Mouse (Mus musculus): Measurements from ENCODE around the gene Nckap5l. TPM values are rescaled to one million over a fixed set of nuclear protein-coding genes. Genes with fewer than 3 reads are reported as not detected.

Nckap5l gene
- polyA plus RNA-seq, 1 experiment from 2014 or later: 9.5 TPM

DNA sequence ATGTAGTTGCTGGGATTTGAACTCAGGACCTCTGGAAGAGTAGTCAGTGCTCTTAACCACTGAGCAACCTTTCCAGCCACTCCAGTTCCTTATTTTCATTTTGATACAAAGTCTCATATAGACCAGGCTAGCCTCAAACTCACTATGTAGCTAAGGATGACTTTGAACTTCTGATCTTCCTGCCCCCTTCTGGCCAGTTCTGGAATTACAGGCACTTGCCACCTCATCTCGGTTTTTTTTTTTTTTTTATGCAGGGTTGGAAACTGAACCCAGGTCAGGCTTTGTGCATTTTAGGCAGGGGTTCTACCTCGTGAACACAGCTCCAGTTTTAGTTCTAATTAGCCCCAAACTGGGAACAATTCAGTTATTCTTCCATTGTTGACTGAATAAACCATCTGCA is 41.8 kb downstream of the Nckap5l start:
- H3K27me3 ChIP-seq (ENCODE audit: control insufficient read depth, insufficient read depth, low read depth, low read length): no peaks in the 10 kb centered on the region
- peaks cover 19% of the 10 kb centered on the region for H3K4me1 ChIP-seq (replicated peaks; ENCODE audit: control insufficient read depth, insufficient read depth, low read length)
- no peak overlapping the region for H3K9ac ChIP-seq (ENCODE audit: low read length)
- no peak for ATAC-seq (ENCODE audit: low read depth)
- 19% methylated on average over 2 of the region's 2 CpGs for WGBS
- no peak overlapping the region for H3K27ac ChIP-seq (ENCODE audit: low read length)
- no peak overlapping the region for H3K4me2 ChIP-seq (ENCODE audit: low read depth, low read length)
- no peaks in the 10 kb centered on the region for H3K9me3 ChIP-seq (ENCODE audit: control insufficient read depth, low read length)
- H3K36me3 ChIP-seq (ENCODE audit: control insufficient read depth, insufficient read depth, low read length): no peaks in the 10 kb centered on the region
- H3K4me3 ChIP-seq (ENCODE audit: low read length): no peak overlapping the region

DNA sequence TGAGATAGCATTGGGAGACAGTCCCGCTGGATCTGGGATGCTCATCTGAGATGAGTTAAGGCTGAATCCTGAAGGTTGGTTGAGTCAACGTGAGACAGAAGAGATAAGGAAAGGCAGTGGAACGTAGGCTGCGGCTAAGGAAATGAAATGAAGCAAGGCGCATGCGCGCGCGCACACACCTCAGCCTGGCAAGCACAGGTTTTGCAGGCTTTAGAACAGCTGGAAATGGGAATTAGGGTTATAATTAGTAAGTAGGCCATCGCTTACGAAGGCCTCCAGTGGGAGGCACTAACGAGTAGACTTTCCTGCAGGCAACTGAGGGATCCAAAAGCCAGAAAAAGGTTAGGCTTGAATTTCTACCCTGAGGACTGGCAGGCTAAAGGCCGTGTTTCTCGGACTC is 45.8 kb downstream of the Nckap5l start:
- no peak for ATAC-seq (ENCODE audit: low read depth)
- no peak overlapping the region for H3K4me3 ChIP-seq (ENCODE audit: low read length)
- 52% methylated on average over 14 of the region's 14 CpGs for WGBS
- no peak overlapping the region for H3K27ac ChIP-seq (ENCODE audit: low read length)
- H3K9me3 ChIP-seq (ENCODE audit: control insufficient read depth, low read length): no peaks in the 10 kb centered on the region
- H3K27me3 ChIP-seq (ENCODE audit: control insufficient read depth, insufficient read depth, low read depth, low read length): no peaks in the 10 kb centered on the region
- H3K9ac ChIP-seq (ENCODE audit: low read length): no peak overlapping the region
- H3K4me2 ChIP-seq (ENCODE audit: low read depth, low read length): no peak overlapping the region
- H3K4me1 ChIP-seq (replicated peaks; ENCODE audit: control insufficient read depth, insufficient read depth, low read length): peaks cover 5% of the 10 kb centered on the region
- H3K36me3 ChIP-seq (ENCODE audit: control insufficient read depth, insufficient read depth, low read length): peaks cover 24% of the 10 kb centered on the region

DNA sequence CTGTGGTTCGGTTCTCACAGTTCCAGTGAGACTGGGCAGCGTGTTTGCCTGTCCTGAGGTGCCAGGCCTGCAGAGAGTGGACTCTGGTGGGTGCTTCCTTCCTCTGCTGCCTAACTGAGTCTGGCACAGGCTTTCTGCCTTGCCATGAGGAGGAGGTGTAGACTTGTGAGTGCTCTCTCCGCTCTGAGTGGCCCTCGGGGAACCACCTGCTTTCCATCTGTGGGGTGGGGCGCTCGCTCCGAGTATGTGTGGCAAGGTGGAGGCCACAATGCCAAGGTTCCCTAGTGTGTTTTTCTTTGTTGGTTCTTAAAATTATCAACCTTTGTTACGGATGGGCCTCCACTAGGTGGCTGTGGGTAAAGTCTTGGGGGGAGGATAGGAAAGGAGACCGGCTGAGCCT is 48.7 kb downstream of the Nckap5l start:
- H3K4me3 ChIP-seq (ENCODE audit: low read length): no peak overlapping the region
- peaks cover 41% of the 10 kb centered on the region for H3K36me3 ChIP-seq (ENCODE audit: control insufficient read depth, insufficient read depth, low read length)
- ATAC-seq (ENCODE audit: low read depth): no peak
- H3K27me3 ChIP-seq (ENCODE audit: control insufficient read depth, insufficient read depth, low read depth, low read length): no peaks in the 10 kb centered on the region
- H3K9ac ChIP-seq (ENCODE audit: low read length): no peak overlapping the region
- H3K27ac ChIP-seq (ENCODE audit: low read length): no peak overlapping the region
- no peaks in the 10 kb centered on the region for H3K4me1 ChIP-seq (replicated peaks; ENCODE audit: control insufficient read depth, insufficient read depth, low read length)
- H3K4me2 ChIP-seq (ENCODE audit: low read depth, low read length): no peak overlapping the region
- H3K9me3 ChIP-seq (ENCODE audit: control insufficient read depth, low read length): no peaks in the 10 kb centered on the region
- 87% methylated on average over 9 of the region's 9 CpGs for WGBS

DNA sequence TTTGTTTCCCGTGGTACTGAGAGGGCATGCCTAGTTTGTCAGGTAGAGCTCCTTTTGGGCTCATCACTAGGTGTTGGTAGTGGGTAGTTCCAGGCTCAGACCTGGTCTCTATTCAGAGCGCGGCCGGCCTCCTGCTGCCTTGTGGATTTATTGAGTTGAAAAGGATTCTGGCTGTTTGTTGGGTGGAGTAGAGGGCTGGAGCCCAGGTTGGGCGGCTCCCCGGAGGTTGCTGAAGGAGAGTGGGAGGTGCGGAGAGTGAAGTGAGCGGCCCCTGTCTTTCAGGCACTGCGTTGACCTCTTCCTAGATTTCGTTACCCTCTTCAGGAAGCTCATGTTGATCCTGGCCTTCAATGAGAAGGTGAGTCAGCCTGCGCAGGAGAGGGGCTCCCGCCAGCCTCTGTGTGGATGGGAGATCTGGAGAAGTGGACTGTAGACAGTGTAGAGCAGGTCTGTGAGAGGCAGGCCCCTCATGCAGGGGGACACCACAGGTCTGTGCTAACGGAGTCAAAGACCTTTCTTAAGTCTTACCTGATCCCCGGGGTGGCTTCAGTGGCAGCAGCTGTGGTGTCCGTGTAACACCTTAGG is 50.5 kb downstream of the Nckap5l start:
- H3K9me3 ChIP-seq (ENCODE audit: control insufficient read depth, low read length): no peaks in the 10 kb centered on the region

DNA sequence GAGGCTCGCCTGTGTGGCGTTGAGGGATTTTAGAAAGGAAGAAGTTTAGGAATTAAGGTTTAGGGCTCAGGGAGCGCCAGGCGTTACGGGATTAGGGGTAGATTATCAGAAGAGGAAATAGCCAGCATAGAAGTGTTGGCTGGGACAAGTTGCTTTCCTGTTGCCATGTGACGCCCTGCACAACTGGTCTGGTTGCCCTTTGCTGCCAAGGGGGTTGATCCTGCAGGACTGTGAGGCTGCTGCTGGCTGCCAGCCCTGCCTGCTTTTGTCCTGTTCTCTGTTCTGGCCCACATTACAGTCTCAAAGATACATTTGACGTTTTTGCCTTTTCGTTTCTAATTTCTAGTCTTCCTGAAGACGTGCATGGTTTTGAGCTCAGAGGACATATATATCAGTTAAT is 52.4 kb downstream of the Nckap5l start:
- WGBS: 88% methylated on average over 9 of the region's 9 CpGs
- Histone ChIP-seq H3K27me3 (ENCODE audit: control insufficient read depth, insufficient read depth, low read depth, low read length) (no peaks in the 10 kb centered on the region), H3K9ac (ENCODE audit: low read length) (no peak overlapping the region), H3K36me3 (ENCODE audit: control insufficient read depth, insufficient read depth, low read length) (peaks cover 47% of the 10 kb centered on the region), H3K4me3 (ENCODE audit: low read length) (no peak overlapping the region), H3K4me2 (ENCODE audit: low read depth, low read length) (no peak overlapping the region), H3K27ac (ENCODE audit: low read length) (no peak overlapping the region), H3K4me1 (replicated peaks; ENCODE audit: control insufficient read depth, insufficient read depth, low read length) (no peaks in the 10 kb centered on the region), H3K9me3 (ENCODE audit: control insufficient read depth, low read length) (no peaks in the 10 kb centered on the region)
- ATAC-seq (ENCODE audit: low read depth): no peak

More for the DNA sequence above, 50.5 kb downstream of the Nckap5l start:
- no peak overlapping the region for H3K27ac ChIP-seq (ENCODE audit: low read length)
- WGBS: 81% methylated on average over 15 of the region's 15 CpGs
- H3K4me3 ChIP-seq (ENCODE audit: low read length): no peak overlapping the region
- H3K36me3 ChIP-seq (ENCODE audit: control insufficient read depth, insufficient read depth, low read length): peaks cover 43% of the 10 kb centered on the region
- H3K27me3 ChIP-seq (ENCODE audit: control insufficient read depth, insufficient read depth, low read depth, low read length): no peaks in the 10 kb centered on the region
- no peaks in the 10 kb centered on the region for H3K4me1 ChIP-seq (replicated peaks; ENCODE audit: control insufficient read depth, insufficient read depth, low read length)
- H3K9ac ChIP-seq (ENCODE audit: low read length): no peak overlapping the region
- no peak for ATAC-seq (ENCODE audit: low read depth)
- H3K4me2 ChIP-seq (ENCODE audit: low read depth, low read length): no peak overlapping the region

DNA sequence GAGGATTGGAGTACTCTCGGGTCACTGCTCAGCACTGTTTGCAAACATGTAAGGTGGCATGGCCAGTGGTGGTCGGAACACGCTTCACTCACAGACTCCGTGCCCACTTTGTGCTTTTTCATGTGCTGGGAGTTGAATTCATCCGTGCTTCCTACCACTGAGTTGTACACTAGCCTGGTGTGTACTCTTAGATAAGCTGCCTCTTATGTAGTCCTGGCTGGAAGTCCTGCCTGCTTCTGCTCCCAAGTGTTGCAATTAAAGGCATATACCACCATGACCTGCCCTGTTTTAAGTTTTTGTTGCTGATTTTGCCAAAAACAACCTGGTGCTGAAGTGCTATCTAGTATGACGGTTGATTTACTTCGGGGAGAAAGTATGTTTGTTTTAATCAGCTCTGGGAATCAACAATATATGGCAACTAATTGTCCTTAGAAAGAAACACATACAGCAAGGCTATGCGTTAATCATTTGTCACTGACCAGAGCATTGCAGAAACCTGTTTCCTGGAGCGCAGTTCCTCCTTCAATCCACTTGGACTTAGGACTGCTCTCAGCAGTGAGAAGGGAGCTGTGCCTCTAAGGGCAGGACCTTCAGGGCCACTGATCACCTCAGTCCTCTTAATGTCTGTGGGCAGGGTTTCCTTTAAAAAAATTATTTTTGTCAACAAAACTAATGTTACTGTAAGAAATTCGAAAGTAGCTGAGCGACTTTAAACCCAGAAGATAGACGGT is 54.2 kb downstream of the Nckap5l start:
- ATAC-seq (ENCODE audit: low read depth): no peak
- 76% methylated on average over 12 of the region's 12 CpGs for WGBS
- H3K4me1 ChIP-seq (replicated peaks; ENCODE audit: control insufficient read depth, insufficient read depth, low read length): peaks cover 9% of the 10 kb centered on the region; the same call in 1 of the 2 replicates

DNA sequence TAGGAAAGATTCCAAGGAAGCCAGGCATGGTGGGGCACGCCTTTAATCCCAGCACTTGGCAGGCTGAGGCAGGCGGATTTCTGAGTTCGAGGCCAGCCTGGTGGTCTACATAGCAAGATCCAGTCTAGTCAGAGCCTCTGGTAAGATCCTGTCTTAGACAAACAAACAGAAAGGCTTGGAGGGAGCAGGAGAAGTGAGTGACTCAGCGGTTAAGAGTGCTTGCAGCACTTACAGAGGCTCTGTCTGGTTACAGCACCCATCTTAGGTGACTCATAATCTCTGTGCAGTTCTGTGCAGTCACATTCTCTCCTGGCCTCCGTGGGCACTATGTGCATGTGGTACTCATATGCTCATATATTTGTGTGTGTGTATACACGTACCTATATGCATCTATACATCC is 56.9 kb downstream of the Nckap5l start:
- 66% methylated on average over 6 of the region's 6 CpGs for WGBS
- Histone ChIP-seq H3K36me3 (ENCODE audit: control insufficient read depth, insufficient read depth, low read length) (peaks cover 14% of the 10 kb centered on the region), H3K4me3 (ENCODE audit: low read length) (no peak overlapping the region), H3K9me3 (ENCODE audit: control insufficient read depth, low read length) (no peaks in the 10 kb centered on the region), H3K9ac (ENCODE audit: low read length) (no peak overlapping the region), H3K4me1 (replicated peaks; ENCODE audit: control insufficient read depth, insufficient read depth, low read length) (peaks cover 26% of the 10 kb centered on the region), H3K27me3 (ENCODE audit: control insufficient read depth, insufficient read depth, low read depth, low read length) (no peaks in the 10 kb centered on the region), H3K27ac (ENCODE audit: low read length) (no peak overlapping the region), H3K4me2 (ENCODE audit: low read depth, low read length) (no peak overlapping the region)
- no peak for ATAC-seq (ENCODE audit: low read depth)

More for the DNA sequence above, 54.2 kb downstream of the Nckap5l start:
- peaks cover 31% of the 10 kb centered on the region for H3K36me3 ChIP-seq (ENCODE audit: control insufficient read depth, insufficient read depth, low read length)
- H3K4me3 ChIP-seq (ENCODE audit: low read length): no peak overlapping the region
- H3K4me2 ChIP-seq (ENCODE audit: low read depth, low read length): no peak overlapping the region
- H3K27ac ChIP-seq (ENCODE audit: low read length): peak overlapping the region; percentile 30
- H3K9me3 ChIP-seq (ENCODE audit: control insufficient read depth, low read length): no peaks in the 10 kb centered on the region
- no peaks in the 10 kb centered on the region for H3K27me3 ChIP-seq (ENCODE audit: control insufficient read depth, insufficient read depth, low read depth, low read length)
- H3K9ac ChIP-seq (ENCODE audit: low read length): no peak overlapping the region

DNA sequence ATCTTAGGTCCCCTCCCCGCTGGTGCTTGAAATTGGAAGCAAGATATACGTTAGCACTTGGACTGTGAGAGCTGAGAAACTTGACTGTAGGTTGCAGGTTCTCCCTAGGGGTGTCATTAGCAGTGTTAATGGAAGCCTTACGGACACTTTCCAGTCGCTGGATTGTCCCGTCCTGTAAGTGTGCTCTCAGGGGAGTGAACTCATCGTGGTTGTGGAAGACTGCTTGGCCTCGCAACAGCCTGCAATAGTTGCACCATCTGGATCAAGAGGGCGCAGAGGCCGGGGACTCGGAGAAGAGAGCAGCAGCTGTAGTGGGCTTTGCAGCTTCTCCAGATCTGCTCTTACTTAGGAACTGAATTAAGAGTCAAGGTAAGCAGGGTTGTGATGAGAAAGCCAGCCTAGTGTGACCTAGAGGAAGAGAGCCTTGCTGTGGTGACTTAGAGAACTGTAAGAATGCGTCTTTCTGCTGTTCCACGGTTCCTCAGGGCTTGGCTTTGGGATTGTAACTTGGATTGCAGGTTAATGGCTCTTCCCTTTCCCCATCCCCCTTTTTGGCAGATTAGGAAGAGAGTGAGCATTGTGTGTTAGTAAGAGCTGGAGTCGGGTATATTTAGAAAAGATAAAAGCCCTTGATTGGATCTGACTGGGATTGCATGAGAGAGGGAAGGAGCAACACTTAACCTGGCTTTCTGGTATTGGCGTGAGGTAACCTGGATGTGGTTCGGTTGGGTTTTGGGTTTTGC is 57.9 kb downstream of the Nckap5l start:
- no peak overlapping the region for H3K27ac ChIP-seq (ENCODE audit: low read length)
- no peak for ATAC-seq (ENCODE audit: low read depth)
- 77% methylated on average over 15 of the region's 15 CpGs for WGBS
- H3K9me3 ChIP-seq (ENCODE audit: control insufficient read depth, low read length): no peaks in the 10 kb centered on the region
- no peak overlapping the region for H3K9ac ChIP-seq (ENCODE audit: low read length)
- no peak overlapping the region for H3K4me3 ChIP-seq (ENCODE audit: low read length)
- H3K4me2 ChIP-seq (ENCODE audit: low read depth, low read length): no peak overlapping the region
- no peaks in the 10 kb centered on the region for H3K27me3 ChIP-seq (ENCODE audit: control insufficient read depth, insufficient read depth, low read depth, low read length)
- peaks cover 14% of the 10 kb centered on the region for H3K36me3 ChIP-seq (ENCODE audit: control insufficient read depth, insufficient read depth, low read length)
- H3K4me1 ChIP-seq (replicated peaks; ENCODE audit: control insufficient read depth, insufficient read depth, low read length): peaks cover 35% of the 10 kb centered on the region

DNA sequence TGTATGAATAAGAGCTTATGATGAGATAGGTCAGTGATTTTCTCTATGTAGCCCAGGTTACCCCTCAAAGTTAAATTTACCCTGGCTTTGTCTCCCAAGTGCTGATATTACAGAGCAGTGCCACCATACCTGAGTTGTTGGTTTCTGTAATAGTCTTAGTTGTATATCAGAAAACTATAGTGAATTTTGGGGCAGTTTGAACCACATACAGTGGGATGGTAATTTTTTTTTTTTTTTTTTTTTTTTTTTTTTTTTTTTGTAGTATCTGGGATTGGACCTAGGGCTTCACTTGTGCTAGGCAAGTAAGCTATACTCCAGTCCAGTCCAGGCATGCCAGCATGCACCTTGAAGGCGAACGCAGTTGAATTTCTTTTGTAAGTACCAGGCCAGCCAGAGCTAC is 59.9 kb downstream of the Nckap5l start:
- WGBS: 89% methylated on average over 2 of the region's 2 CpGs
- ATAC-seq (ENCODE audit: low read depth): no peak
- Histone ChIP-seq H3K9me3 (ENCODE audit: control insufficient read depth, low read length) (no peaks in the 10 kb centered on the region), H3K36me3 (ENCODE audit: control insufficient read depth, insufficient read depth, low read length) (peaks cover 7% of the 10 kb centered on the region; the same call in 1 of the 2 replicates), H3K4me1 (replicated peaks; ENCODE audit: control insufficient read depth, insufficient read depth, low read length) (peaks cover 42% of the 10 kb centered on the region), H3K4me3 (ENCODE audit: low read length) (no peak overlapping the region), H3K27ac (ENCODE audit: low read length) (no peak overlapping the region), H3K4me2 (ENCODE audit: low read depth, low read length) (no peak overlapping the region), H3K9ac (ENCODE audit: low read length) (no peak overlapping the region), H3K27me3 (ENCODE audit: control insufficient read depth, insufficient read depth, low read depth, low read length) (no peaks in the 10 kb centered on the region)

Data from lung, embryonic 16.5 days (tissue).